Mouse (Mus musculus): Measurements from ENCODE around the gene Ogdh.
A peak's percentile ranks its signal among the peaks of the same experiment; 100 is the strongest.

Ogdh gene

GRCm38 (mm10) chr11:6294632-6295031 is 3.2 kb downstream of the Ogdh start:
- DNase-seq (ENCODE audit: low read depth, low spot score), result no peak

DNA sequence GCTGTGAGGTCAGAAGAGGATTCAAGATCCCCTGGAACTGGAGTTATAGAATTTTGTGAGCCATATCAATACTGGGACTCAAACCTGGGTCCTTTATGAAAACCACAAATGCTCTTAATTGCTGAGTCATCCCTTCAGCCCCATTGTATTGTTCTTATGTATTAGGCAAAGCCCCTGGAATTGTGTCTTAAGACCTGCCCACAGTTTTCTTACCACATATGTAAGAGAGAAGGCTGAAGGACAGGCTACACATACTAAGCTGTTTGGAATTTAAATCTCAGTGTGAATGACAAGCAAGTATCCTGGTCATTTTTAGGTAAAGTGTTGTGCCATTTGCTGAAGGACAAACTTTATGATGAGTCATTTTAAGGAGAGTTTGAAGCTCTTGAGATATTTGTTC is 4.6 kb downstream of the Ogdh start:
- DNase-seq (ENCODE audit: low read depth, low spot score), result no peak

- DNase-seq (ENCODE audit: low read depth, low spot score), result no peak
Observed at GRCm38 (mm10) chr11:6299435-6299834, 8.0 kb downstream of the Ogdh start.

GRCm38 (mm10) chr11:6302793-6303192 is 11.4 kb downstream of the Ogdh start:
- DNase-seq (ENCODE audit: low read depth, low spot score), result no peak

DNA sequence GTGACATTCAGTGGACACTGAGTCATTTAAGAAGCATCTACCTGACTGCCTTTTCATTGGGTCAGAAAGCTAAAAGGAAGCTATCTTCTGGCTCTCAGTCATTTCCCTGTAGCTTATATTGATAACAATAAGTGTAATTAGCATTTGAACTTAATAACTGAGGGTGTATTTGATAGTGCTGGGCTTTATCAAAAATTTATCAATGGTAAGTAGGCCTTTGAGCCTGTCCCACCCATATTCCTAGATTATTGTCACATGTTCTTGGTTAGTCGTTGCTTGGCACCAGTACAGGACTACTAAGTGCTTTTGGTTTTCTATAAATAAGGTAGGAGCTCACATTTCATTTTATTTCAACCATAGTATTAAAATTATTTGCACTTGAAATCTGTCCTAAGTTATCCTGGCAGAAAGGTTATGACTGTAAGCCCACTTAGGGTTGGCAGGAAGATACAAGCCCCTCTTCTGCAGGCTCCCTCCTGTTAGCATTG is 14.6 kb downstream of the Ogdh start:
- no peak for DNase-seq (ENCODE audit: low read depth, low spot score)

GRCm38 (mm10) chr11:6308181-6308580 is 16.7 kb downstream of the Ogdh start:
- no peak for DNase-seq (ENCODE audit: low read depth, low spot score)

GRCm38 (mm10) chr11:6313874-6314406 is 22.5 kb downstream of the Ogdh start:
- DNase-seq (ENCODE audit: low read depth, low spot score), result no peak

DNA sequence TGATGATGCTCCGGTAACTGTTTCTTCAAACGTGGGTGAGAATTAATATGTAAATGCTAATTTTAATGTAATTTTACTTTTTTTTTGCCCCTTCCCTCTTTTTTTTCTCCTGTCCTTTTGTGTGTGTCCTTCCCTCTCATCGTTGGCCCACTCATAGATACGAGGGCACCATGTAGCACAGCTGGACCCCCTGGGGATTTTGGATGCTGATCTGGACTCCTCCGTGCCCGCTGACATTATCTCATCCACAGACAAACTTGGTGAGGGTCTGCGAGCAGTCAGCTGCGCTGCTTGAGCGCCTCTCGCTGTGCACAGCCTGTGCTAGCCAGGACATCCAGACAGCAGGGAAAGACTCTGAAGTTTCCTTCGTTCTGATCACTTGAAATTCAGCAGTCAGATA is 25.4 kb downstream of the Ogdh start:
- DNase-seq (ENCODE audit: low read depth, low spot score), result no peak

- no peak for DNase-seq (ENCODE audit: low read depth, low spot score)
Observed at GRCm38 (mm10) chr11:6318559-6318958, 27.1 kb downstream of the Ogdh start.

GRCm38 (mm10) chr11:6319374-6319773 is 27.9 kb downstream of the Ogdh start:
- DNase-seq (ENCODE audit: low read depth, low spot score), result no peak

DNA sequence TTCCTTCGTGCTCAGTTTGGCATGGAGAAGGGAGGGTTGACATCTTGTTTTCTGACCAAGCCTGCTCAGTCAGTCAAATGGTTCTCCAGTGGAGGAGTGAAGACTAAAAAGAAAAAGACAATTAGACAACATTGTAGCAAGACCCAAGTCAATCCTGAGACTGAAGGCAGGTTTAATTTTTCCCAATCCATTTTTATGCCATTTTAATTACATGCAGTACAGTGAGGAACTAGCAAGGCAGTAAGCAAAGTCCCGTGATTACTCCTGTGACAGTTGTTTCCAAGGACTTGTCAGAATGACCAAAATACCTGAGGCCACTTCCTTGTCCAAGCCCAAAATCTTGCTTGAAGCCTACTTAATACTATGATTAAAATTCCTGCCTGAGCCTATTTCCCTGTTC is 30.7 kb downstream of the Ogdh start:
- no peak for DNase-seq (ENCODE audit: low read depth, low spot score)

DNA sequence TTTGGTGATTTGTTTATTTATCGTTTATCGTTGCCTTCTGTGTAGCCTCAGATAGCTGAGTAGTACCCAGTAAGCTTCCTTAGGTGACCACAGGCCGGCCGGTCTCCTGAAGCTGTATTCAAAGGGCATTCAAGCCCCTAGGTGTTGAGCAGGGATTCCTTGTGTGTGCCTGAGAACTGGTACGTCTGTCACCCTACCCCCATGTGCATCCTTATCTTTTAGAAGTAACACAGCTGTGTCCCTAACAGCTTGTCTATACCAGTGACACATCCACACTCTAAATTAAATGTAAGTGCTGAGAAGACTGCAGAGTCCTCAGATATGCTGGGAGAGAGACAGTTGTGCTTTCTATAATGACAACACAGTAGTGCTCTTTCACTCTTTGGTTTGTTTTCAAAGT is 31.9 kb downstream of the Ogdh start:
- no peak for DNase-seq (ENCODE audit: low read depth, low spot score)

DNA sequence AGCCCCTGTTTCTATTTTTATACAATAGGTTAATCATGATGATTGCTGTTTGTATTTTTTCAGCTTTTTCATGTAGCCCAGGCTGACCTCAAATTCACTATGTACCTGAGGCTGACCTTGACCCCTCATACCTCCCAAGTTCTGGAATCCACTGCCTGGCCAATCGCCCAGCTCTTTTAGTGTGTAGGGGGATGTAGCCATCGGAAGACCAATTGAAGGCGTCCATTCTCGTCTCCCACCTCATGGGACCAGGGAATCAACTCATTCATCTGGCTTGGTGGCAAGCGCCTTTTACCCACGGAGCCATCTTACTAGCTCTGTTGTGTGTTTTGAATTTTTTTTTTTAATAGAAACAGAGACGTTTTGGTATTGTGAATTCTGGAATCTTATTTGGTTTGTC is 39.8 kb downstream of the Ogdh start:
- no peak for DNase-seq (ENCODE audit: low read depth, low spot score)

DNA sequence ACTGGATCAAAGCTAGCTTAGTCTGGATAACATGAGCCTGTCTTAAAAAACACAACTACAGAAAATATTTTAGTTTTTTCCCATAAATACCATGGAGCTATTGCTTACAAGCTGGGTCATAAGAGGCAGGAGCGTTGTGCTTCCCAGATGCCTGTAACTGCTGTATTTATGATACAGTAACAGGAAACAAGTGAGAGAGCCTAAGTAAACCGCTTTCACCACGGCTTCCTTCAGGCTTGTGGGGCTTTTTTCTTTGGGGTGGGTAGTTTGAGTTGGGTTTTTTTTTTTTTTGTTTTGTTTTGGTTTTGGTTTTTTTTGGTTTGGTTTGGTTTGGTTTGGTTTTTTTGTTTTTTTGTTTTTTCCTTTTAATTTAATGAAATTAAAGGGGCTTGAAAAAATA is 41.2 kb downstream of the Ogdh start:
- no peak for DNase-seq (ENCODE audit: low read depth, low spot score)

DNA sequence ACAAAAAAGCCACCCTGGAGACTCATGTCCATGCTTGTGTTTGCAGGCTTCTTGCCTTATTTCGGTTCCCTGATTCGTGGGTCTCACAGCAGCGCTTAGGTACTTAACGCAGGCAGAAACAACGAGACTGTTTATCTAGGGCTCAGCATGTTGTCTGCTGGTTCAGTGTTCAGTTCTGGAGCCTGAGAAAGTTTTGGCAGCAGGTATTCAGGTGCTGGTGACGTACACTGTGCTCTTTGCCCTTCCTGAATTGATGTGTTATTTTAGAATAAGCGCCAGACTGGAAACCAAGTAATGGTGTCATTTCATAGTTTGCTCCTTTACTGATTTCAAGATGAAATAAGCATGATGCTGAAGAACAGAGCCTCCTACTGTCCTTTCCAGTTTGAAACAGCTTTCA is 42.0 kb downstream of the Ogdh start:
- no peak for DNase-seq (ENCODE audit: low read depth, low spot score)

- no peak for DNase-seq (ENCODE audit: low read depth, low spot score)
Observed at GRCm38 (mm10) chr11:6335321-6335720, 43.9 kb downstream of the Ogdh start.

DNA sequence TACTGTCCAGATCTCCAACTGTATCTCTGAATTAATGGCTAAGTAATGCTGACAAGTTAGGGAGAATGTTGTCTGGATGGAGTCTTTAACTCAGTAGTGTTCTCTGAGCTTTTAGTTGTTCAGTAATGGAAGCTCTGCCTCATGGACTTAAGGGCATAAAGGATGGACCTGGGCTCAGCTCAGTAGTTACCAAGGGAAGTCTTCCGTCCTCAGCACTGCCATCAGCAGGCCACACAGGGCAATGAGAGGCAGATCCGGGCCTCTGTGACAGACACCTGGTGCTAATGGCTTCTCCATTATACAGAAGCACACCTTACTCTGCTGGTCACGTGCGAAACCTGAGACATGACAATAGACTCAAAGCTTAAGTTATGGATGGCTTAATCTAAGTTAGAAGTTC is 45.3 kb downstream of the Ogdh start:
- DNase-seq (ENCODE audit: low read depth, low spot score), result no peak

DNA sequence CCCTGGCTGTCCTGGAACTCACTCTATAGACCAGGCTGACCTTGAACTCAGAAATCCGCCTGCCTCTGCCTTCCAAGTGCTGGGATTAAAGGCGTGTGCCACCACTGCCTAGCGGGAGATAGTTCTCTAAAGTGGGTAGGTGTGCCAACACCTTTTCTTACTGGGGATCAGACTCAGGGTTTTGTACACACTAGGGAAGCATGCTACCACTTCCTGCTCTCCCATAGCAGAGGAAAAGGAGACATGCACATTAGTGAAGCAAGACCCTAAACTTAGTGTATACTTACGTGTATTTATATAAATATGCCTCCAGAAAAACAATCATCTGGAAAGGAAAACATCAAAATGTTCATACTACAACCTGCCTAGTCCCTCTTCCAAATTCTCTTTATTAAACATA is 54.5 kb downstream of the Ogdh start:
- no peak for DNase-seq (ENCODE audit: low read depth, low spot score)

DNA sequence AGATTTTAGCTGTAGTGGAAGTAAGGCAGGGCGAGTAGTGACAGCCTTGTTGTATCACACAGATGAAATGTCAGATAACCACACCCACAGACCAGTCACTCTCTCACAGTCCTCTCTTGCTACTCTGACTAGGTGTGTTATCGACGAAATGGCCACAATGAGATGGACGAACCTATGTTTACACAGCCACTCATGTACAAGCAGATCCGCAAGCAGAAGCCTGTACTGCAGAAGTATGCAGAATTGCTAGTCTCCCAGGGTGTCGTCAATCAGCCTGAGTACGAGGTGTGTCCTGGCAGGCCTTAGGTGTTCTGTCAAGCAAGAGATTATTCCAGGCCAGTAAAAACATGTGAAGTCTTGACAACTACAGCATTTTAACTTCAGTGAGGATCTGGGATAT is 55.5 kb downstream of the Ogdh start:
- no peak for DNase-seq (ENCODE audit: low read depth, low spot score)

GRCm38 (mm10) chr11:6348681-6349200 is 57.3 kb downstream of the Ogdh start:
- DNase-seq (ENCODE audit: low read depth, low spot score), result no peak

GRCm38 (mm10) chr11:6349586-6349985 is 58.2 kb downstream of the Ogdh start:
- DNase-seq (ENCODE audit: low read depth, low spot score), result no peak

DNA sequence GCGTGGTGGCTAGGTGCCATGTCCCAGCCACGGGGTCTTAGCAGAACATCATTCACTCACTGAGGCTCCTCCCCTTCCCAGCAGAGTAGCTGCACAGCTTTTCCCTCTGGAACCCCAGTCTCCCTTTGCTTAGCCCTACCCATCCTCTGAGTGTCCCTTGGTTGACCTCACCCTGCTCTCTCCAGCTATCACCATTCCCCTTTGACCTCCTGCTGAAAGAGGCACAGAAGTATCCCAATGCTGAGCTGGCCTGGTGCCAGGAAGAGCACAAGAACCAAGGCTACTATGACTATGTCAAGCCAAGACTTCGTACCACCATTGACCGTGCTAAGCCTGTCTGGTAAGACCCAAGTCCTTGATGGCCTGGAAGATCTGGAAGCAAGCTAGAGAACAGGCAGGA is 63.7 kb downstream of the Ogdh start:
- DNase-seq (ENCODE audit: low read depth, low spot score), result no peak

DNA sequence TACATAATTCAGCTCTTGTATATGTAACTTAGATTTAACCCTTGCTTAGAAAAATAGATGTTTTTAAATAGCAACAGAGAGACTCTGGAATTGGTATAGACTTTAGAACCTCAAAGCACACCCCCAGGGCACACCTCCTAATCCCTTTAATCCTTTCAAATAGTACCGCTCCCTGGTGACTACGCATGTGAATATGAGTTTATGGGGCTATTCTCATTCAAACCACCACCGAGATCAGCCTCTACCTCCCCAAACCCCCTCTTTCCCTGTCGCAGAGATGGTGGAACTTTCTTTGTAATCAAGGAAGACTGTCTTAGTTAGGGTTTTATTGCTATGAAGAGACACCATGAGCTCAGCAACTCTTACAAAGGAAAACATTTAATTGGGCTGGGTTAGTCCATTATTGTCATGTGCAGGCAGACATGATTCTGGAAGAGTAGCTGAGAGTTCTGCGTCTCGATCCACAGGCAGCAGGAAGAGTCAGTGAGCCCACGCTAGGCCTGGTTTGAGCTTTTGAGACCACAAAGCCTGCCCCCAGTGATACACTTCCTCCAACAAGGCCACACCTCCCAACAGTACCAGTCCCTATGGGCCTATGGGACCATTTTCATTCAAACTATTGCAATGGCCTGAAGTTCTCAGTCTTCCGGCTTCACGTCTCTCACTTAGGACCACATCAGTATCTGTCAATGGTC is 73.3 kb downstream of the Ogdh start:
- DNase-seq (ENCODE audit: low read depth, low spot score), result no peak

- peak; percentile 71 for DNase-seq (ENCODE audit: low read depth, low spot score)
Observed at GRCm38 (mm10) chr11:6365885-6366284, 74.5 kb downstream of the Ogdh start.
